Mouse (Mus musculus) midbrain, embryonic 15.5 days (tissue): Measurements from ENCODE around the gene Mrpl23. TPM values are rescaled to one million over a fixed set of nuclear protein-coding genes. Genes with fewer than 3 reads are reported as not detected.

Experiments used
- ATAC-seq: fragments of 200-750 bp; cut with Nextera tagmentation; replicated peaks from 2 replicates; pipeline ENCODE4 v1.8.0; 2017; ENCODE audit warnings: moderate TSS enrichment
- H3K27ac ChIP-seq: fragments of 300-500 bp; sonication (generic); 2 replicates; pipeline ENCODE4 v1.5.1; 2015; ENCODE audit warnings: mild to moderate bottlenecking, inconsistent platforms
- H3K27me3 ChIP-seq: fragments of 300-500 bp; sonication (generic); replicated peaks from 2 replicates; pipeline ENCODE4 v1.6.1; 2015; ENCODE audit warnings: inconsistent platforms
- H3K36me3 ChIP-seq: fragments of 300-500 bp; sonication (generic); replicated peaks from 2 replicates; pipeline ENCODE4 v1.6.1; 2015; ENCODE audit warnings: inconsistent platforms
- H3K4me1 ChIP-seq: fragments of 300-500 bp; sonication (generic); 2 replicates; pipeline ENCODE4 v1.6.1; 2015; ENCODE audit warnings: inconsistent platforms
- H3K4me2 ChIP-seq: fragments of 300-500 bp; sonication (generic); 2 replicates; pipeline ENCODE4 v1.6.1; 2015; ENCODE audit warnings: inconsistent platforms, mild to moderate bottlenecking, moderate library complexity
- H3K4me3 ChIP-seq: fragments of 300-500 bp; sonication (generic); 2 replicates; pipeline ENCODE4 v1.5.1; 2015; ENCODE audit warnings: mild to moderate bottlenecking, inconsistent platforms
- H3K9ac ChIP-seq: fragments of 300-500 bp; sonication (generic); 2 replicates; pipeline ENCODE4 v1.6.1; 2015; ENCODE audit warnings: mild to moderate bottlenecking, inconsistent platforms
- H3K9me3 ChIP-seq: fragments of 300-500 bp; sonication (generic); 2 replicates; pipeline ENCODE4 v1.6.1; 2016; ENCODE audit warnings: inconsistent platforms
- WGBS: fragments of 180-500 bp; shearing (Covaris S2); methylation state at CpG from one replicate; pipeline ENCODE4 v1.1.7; 2015; ENCODE audit warnings: mixed read lengths; 5-methylcytosine and 5-hydroxymethylcytosine counted together
- microRNA counts: library from miRNA; unstranded; fragments of <30 nt; microRNA quantifications from one replicate; lab custom pipeline; 2016
- microRNA-seq: library from miRNA; unstranded; fragments of <30 nt; microRNA quantifications from one replicate; pipeline ENCODE4, GENCODE M21; 2016
- polyA plus RNA-seq: library from polyadenylated mRNA; unstranded; fragments of >200 nt; fragmentation: Nextera tagmentation; extraction: Ambion mirVana; gene quantifications from 2 replicates; pipeline ENCODE4 v1.2.1, GENCODE M21; 2015

The Mrpl23 gene
- polyA plus RNA-seq, 1 experiment from 2014 or later, result 22.4 TPM

GRCm38 (mm10) chr7:142581656-142582228 lies 49.3 kb downstream of the Mrpl23 start:
- Histone ChIP-seq H3K9me3 (no peaks in the 10 kb centered on the region), H3K27me3 (no peaks in the 10 kb centered on the region), H3K27ac (no peak overlapping the region), H3K36me3 (no peaks in the 10 kb centered on the region), H3K4me1 (0 out of 2 replicates have a peak, but pooled peaks cover 9% of the 10 kb centered on the region), H3K4me2 (peak overlapping the region; percentile 47), H3K9ac (no peak overlapping the region), H3K4me3 (peak overlapping the region; percentile 31)
- ATAC-seq, result no peak
- 52% methylated on average over 20 of the region's 20 CpGs for WGBS

GRCm38 (mm10) chr7:142584882-142585281 lies 52.4 kb downstream of the Mrpl23 start:
- no peak for ATAC-seq
- Histone ChIP-seq H3K27ac (no peak overlapping the region), H3K36me3 (no peaks in the 10 kb centered on the region), H3K4me3 (no peak overlapping the region), H3K4me1 (0 out of 2 replicates have a peak, but pooled peaks cover 9% of the 10 kb centered on the region), H3K9me3 (no peaks in the 10 kb centered on the region), H3K4me2 (no peak overlapping the region), H3K27me3 (no peaks in the 10 kb centered on the region), H3K9ac (no peak overlapping the region)
- WGBS, result 68% methylated on average over 1 of the region's 1 CpGs

DNA sequence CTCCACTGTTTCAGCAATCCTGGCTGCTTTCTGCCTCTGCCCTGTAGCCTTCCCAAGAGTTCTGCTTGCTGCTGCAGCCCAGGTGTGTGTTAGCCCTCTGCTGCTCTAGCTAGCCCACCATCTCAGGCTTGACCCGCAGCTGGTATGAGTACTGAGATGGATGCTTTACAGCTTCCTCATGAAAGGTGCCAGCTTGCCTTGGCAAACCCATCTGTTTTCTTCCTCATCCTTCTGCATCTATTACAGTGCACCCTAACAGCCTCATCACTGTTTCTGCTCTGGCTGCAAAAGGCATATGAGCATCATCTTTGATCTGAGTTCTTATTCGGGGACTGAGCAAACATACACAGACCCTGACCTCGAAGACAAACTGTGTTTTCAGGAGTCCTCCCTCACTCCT lies 53.4 kb downstream of the Mrpl23 start:
- H3K36me3 ChIP-seq, result no peaks in the 10 kb centered on the region
- 0 out of 2 replicates have a peak, but pooled peaks cover 6% of the 10 kb centered on the region for H3K4me1 ChIP-seq
- H3K27ac ChIP-seq, result no peak overlapping the region
- ATAC-seq, result no peak
- 84% methylated on average over 3 of the region's 3 CpGs for WGBS
- H3K9ac ChIP-seq, result no peak overlapping the region
- no peak overlapping the region for H3K4me2 ChIP-seq
- H3K27me3 ChIP-seq, result no peaks in the 10 kb centered on the region
- H3K9me3 ChIP-seq, result no peaks in the 10 kb centered on the region
- H3K4me3 ChIP-seq, result no peak overlapping the region

- Histone ChIP-seq H3K4me1 (no peaks in the 10 kb centered on the region), H3K4me2 (no peak overlapping the region), H3K36me3 (no peaks in the 10 kb centered on the region), H3K9me3 (no peaks in the 10 kb centered on the region), H3K27ac (no peak overlapping the region), H3K9ac (no peak overlapping the region), H3K4me3 (no peak overlapping the region), H3K27me3 (no peaks in the 10 kb centered on the region)
- WGBS, result 77% methylated on average over 9 of the region's 9 CpGs
- no peak for ATAC-seq
Observed at GRCm38 (mm10) chr7:142588282-142588941, 55.9 kb downstream of the Mrpl23 start.

MicroRNAs within 50 kb of the gene (microRNA counts, 519-probe panel; counts per million panel counts)
- microRNA mmu-miR-675-3p (lab: Ali Mortazavi, UCI) (not detected), microRNA mmu-miR-675-5p (lab: Ali Mortazavi, UCI) (1,638 counts per million, percentile 8 among the panel's probes with 10 or more counts)

Small RNA genes lying within 50 kb of the gene (microRNA-seq; reads per million reads assigned to microRNA genes)
- 6.8 reads per million, percentile 27 among the genes with 10 or more reads in this experiment for gene Mir675

Other genes starting within 250 kb of the Mrpl23 start
- gene Krtap5-1, start 235.6 kb upstream of the Mrpl23 start, polyA plus RNA-seq, result not detected in 2 replicates
- not detected in 2 replicates for gene Krtap5-4, start 229.1 kb upstream of the Mrpl23 start, polyA plus RNA-seq
- 9.5 and 10.1 TPM in 2 replicates for gene Ifitm10, start 158.9 kb upstream of the Mrpl23 start, polyA plus RNA-seq
- 1.4 and 4.4 TPM in 2 replicates for gene Gm49369, start 150.0 kb upstream of the Mrpl23 start, polyA plus RNA-seq
- gene Ctsd, start 144.6 kb upstream of the Mrpl23 start, polyA plus RNA-seq, result 254 and 288 TPM in 2 replicates
- gene Syt8, start 97.8 kb upstream of the Mrpl23 start, polyA plus RNA-seq, result not detected in 2 replicates
- 0.25 and 0.74 TPM in 2 replicates for gene Tnni2, start 90.9 kb upstream of the Mrpl23 start, polyA plus RNA-seq
- 3.7 and 5.4 TPM in 2 replicates for gene Lsp1, start 71.9 kb upstream of the Mrpl23 start, polyA plus RNA-seq
- 1.6 TPM in 2 replicates for gene Tnnt3, start 33.9 kb upstream of the Mrpl23 start, polyA plus RNA-seq
- gene Igf2, start 134.1 kb downstream of the Mrpl23 start, polyA plus RNA-seq, result 128 and 159 TPM in 2 replicates
- not detected in 2 replicates for gene Gm49394, start 137.3 kb downstream of the Mrpl23 start, polyA plus RNA-seq
- 0.40 TPM in 1 of 2 replicates, not detected in the other for gene Ins2, start 210.7 kb downstream of the Mrpl23 start, polyA plus RNA-seq